Mouse (Mus musculus): ENCODE results near the gene Aym1.
A peak's percentile ranks its signal among the peaks of the same experiment; 100 is the strongest.
"Not testable (repeated sequence)": the region's sequence is repeated elsewhere in the genome, so short reads cannot be mapped to it uniquely, and the experiment has no call there.

The Aym1 gene

DNA sequence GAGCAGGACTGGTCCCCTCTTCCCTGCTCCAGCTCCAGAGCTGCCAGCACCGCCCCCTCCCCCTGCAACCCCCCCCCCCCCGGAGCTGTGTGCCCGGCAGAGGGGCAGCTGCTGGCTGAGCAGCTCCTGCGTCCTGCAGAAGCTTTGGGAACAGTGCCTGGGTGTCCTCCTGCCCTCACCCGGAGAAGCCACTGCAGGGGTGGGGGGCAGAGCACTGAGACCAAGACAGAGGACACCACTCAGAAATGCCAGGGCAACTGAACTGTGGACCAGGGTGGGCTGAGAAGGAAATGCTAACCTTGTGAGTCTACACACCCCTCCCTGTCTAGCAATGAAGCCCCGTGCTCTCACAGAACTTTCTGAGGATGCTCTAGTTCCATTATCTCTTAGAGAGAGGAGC is at the start of gene Aym1:
TSS of gene Aym1 (plus strand) at position 109 of the 400 bp plus-strand sequence.
- DNase-seq (ENCODE audit: low spot score) = no peak

DNA sequence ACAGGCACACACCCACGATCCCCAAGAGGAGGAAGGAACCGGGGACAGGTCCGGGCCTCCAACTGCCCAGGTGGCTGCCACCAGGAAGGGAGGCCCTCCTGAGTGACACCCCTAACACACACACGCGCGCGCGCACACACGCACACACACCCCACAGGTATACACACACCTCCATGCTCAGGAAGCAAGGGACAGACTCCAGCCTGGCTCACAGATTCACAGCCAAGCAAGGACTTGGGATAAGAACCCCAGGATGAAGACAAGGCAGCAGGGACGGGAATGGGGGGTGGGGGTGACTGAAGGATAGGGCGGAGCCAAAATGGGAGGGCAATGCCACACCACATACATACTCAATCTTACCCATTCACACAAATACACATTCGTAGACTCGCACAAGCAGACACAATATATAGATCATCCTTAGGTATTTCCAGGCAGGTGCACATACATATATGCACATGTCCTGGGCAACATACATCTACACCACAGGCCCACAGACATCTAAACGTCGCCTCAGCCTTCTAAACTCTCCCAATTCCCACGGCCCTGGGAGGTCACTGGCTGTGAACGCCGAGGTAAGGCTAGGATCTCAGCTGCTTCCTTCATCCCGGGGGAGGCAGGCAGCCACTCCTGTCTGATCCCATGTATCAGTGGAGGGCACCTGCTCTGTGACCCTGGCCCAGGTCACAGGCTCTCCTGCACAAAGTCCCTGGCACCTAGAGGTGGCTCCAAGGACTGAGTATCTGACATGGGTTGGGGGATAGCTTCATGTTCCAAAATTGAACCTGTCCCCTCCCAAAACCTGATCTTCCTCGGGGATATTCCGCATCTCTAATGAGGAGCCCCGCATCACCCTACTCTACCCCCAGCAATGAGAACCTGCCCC is 47.4 kb upstream of the Aym1 start:
- no peak for DNase-seq (ENCODE audit: low spot score)

GRCm38 (mm10) chr5:113310377-113311003 is 46.6 kb upstream of the Aym1 start, which contains the start of gene Sgsm1:
TSS of gene Sgsm1 (minus strand) at chr5:113310786.
- DNase-seq (ENCODE audit: low spot score) = no peak

GRCm38 (mm10) chr5:113313998-113314397 is 43.1 kb upstream of the Aym1 start:
- peak; percentile 42 for DNase-seq (ENCODE audit: low spot score)

DNA sequence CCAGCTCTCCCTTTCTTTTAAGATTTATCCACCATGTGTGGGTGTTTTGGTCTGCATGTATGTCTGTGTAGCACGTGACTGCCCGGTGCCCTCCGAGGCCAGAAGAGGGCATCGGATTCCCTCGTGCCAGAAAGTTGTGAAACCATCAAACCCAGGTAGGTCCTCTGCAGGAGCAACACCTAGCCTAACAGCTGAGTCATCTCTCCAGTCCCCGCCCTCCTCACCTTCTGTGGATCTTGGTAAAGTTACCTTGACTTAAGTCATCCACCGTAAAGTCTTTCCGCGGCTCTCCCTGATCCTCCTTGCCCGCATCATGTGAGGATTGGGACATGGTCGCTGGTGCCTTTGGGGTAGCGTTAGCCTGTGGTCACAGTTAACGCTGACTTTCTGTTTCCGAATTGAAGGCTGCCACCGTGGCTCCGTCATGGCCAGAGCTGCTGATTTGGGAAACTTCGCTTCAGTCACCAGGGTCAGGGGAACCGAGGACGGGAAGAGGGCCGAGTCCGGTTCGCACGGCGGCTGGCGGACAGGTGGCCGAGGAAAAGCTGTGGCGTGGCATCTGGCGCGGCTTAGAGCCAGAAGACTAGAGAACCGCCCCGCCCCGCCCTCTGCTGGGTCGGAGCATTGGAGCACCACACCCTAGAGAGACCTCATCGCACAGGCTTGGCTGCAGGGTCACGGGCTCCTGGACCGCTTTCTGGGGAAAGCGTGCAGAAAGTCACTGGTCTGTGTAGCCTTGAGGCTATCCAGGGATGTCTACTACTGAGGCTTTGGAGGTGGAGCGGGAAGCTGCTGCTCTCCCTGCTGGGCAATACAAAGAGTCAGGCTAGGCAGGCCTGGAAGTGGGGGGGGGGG is 33.1 kb upstream of the Aym1 start:
- DNase-seq (ENCODE audit: low spot score) = no peak

DNA sequence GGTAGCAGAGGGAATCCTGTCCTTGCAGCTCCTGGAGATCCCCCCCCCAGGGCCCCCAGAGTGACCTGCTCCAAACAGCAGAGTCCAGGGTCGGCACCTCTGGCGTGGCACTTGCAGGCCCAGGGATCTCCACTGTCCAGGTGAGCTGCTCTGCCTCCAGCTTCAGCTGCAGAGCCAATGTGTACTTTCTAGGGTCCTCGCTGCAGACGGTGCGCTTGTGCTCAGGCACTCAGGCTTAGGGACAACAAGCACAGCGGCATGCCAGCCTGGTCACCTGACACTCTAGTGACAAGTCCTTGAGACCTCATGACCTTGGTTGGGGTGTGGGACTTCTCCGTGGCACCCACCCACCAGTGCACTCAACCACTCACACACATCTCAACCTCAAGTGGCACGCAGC is 27.6 kb upstream of the Aym1 start:
- no peak for DNase-seq (ENCODE audit: low spot score)

- no peak for DNase-seq (ENCODE audit: low spot score)
Measured at GRCm38 (mm10) chr5:113330202-113330601, 26.9 kb upstream of the Aym1 start.

- DNase-seq (ENCODE audit: low spot score) = no peak
Measured at GRCm38 (mm10) chr5:113332239-113332638, 24.9 kb upstream of the Aym1 start.

DNA sequence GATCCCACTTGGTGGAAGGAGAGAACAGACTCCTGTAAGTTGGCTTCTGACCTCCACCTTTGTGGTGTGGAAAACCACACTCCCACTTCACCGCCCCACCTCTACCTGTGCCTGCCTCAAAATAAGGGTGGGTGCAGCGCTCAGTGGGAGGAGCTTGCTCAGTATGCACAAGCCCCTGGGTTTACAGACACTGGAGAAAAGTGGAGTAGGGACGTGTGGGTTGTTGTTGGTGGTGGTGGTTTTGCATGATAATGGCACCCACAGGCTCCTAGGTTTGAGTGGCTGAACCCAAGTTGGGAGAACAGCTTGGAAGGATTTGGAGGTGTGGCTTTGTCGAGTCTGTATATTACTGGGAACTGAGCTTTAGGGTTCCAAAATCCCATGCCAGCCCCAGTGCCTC is 24.2 kb upstream of the Aym1 start:
- no peak for DNase-seq (ENCODE audit: low spot score)

DNA sequence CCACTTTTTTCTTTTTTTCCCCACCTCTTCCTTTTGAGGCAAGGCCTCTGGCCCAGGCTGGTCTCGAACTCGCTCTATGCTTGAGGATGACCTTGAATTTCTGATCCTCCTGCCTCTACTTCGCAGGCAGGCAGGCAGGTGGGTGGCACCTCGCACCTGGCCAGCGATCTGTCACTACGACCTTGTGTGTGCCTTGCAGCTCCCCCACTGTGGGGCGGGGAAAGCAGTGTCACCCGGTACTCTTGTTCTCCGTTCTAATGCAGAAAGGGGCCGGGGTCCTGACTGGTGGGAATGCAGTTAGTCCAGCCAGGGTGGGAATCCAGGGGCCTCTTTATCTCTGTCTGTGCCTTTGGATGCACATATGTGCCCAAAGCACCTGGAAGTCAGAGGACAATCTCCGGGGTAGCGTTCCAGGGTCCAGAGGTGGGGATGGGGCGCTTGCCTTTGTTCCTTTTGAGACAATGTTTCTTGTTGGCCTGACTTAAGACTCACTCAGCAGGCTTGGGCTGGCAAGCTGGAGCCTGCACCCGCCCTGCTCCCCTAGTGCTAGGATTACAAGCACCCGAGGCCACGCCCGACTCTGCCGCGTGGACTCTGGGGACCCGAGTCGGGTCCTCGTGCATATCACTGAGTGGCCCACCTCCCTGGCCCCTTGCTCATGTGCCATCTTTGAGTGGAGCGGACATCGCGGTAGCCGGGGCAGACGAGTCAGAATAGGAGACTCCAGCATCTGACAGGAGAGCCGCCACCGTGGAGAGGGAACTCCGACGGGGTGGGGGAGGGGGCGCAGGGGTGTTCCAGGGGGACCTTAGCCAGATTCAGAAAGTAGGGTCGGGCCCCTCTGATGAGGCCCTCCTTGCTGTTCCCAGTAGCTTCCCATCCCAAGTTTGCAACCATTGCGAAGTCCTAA is 22.2 kb upstream of the Aym1 start:
- no peak for DNase-seq (ENCODE audit: low spot score)

- no peak for DNase-seq (ENCODE audit: low spot score)
Measured at GRCm38 (mm10) chr5:113335732-113336131, 21.4 kb upstream of the Aym1 start.

DNA sequence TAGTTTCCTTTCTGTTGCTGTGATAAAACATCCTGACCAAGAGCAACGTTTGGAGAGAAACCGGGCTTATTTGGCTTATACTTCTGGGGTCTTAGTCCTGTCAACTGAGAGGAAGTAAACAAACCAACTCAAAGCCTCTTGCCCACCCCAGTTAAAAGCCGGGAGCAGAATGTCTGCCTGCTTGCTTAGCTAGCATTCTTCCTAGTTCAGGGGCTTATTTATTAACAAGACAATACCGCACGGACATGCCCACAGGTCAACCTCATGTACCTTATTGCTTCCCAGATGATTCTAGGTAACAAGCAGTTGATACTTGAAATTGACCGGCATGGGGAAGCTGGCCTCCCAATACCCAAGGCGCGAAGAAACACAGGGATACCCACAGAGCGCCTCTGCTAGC is 20.8 kb upstream of the Aym1 start:
- no peak for DNase-seq (ENCODE audit: low spot score)

- DNase-seq (ENCODE audit: low spot score) = no peak
Measured at GRCm38 (mm10) chr5:113344635-113345386, 12.3 kb upstream of the Aym1 start.

- no peak for DNase-seq (ENCODE audit: low spot score)
Measured at GRCm38 (mm10) chr5:113345781-113346180, 11.3 kb upstream of the Aym1 start.

DNA sequence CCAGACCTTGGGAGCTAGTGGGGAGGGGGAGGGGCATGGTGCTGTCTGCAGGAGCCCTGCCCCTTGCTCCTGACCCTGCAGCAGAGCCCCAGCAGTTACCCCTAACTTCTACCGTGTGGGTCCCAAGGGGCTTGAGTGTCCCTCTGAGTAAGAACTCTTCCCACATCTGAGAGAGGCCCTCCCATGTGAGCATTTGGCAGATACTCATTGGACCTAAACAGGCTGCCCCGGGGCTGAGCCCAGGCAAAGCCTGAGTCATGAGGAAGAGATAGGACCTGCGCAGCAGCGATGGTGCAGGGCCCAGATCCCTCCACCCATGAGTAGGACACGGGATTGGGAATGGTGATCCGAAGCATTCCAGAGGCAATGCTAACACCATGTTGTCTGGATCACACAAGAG is 10.4 kb upstream of the Aym1 start:
- DNase-seq (ENCODE audit: low spot score) = not testable (repeated sequence)

GRCm38 (mm10) chr5:113347593-113347992 is 9.5 kb upstream of the Aym1 start:
- DNase-seq (ENCODE audit: low spot score) = no peak

- no peak for DNase-seq (ENCODE audit: low spot score)
Measured at GRCm38 (mm10) chr5:113348597-113348996, 8.5 kb upstream of the Aym1 start.

DNA sequence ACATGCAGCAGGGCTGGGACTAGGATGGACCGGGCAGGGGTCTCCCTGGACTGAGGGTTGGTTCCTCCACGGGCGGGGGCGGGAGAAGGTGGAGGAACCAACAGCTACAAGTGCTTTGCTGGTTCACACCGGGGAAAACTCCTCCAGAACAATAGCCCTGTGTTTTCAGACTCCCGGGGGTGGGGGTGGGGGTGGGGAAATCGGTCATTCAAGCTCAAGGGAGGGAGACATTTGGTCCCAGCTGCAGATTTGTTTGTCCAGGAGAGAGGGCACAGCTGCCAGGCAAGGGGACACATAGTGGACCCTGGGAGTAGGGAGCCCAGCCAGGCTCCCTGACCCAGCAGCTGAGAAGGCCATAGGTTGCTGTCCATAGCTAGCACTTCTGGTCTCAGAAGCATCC is 7.9 kb upstream of the Aym1 start:
- DNase-seq (ENCODE audit: low spot score) = no peak

DNA sequence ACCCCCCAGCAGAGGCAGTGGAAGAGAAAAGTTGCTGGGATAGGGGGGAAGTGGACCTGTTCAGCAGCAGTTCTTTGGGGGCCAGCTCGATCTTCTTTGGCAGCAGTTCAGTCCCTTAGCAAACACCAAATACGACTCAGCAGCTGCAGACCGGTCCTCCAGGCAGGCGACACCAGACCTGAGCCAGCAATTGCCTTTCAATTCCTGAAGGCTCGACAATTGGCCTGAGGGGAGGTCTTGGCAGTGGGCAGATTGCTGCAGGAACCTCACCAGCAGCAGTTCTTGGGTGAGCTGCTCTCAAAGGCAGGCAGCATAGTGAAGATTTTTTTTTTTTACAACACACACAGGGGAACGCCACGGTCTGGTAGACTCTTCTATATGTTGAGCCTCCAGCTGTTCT is 7.3 kb upstream of the Aym1 start:
- DNase-seq (ENCODE audit: low spot score) = no peak

- no peak for DNase-seq (ENCODE audit: low spot score)
Measured at GRCm38 (mm10) chr5:113351768-113352167, 5.3 kb upstream of the Aym1 start.

GRCm38 (mm10) chr5:113352636-113353035 is 4.5 kb upstream of the Aym1 start:
- no peak for DNase-seq (ENCODE audit: low spot score)

Measured in urinary bladder, postnatal 10 days (tissue).